Mouse (Mus musculus): ENCODE measurements at regions not wholly inside any gene's neighbourhood (a gene's known extent, or its start where the extent isn't known, plus 50 kb on each side); places are given as distances from the start of the nearest gene placed in this dataset.

GRCm38 (mm10) chr15:11712481-11713274 lies 194.4 kb downstream of the Npr3 start:
- DNase-seq (ENCODE audit: low spot score), result no peak

- peak; percentile 28 for DNase-seq (ENCODE audit: low spot score)
These were observed 205.8 kb downstream of the Npr3 start for GRCm38 (mm10) chr15:11701246-11701645.

GRCm38 (mm10) chr15:11699929-11700328 lies 207.2 kb downstream of the Npr3 start:
- no peak for DNase-seq (ENCODE audit: low spot score)

DNA sequence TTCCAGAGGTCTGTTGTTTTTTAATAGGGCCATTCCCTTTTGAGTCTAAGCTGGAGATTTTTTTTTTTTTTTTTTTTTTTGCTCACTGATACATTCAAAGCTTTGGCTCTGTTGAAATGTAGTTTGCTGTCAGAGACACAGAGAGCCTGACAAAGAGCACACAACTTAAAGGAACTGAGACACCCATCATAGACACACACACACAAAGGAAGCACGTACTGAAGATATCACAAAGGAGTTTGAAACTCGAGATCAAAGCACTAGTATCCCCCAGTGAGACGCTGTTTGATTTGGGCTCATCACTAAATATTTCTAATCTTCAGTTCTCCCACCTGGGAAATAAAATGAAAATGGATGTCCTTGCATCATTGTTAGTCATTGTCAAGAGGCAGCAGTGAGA lies 210.0 kb downstream of the Npr3 start:
- no peak for DNase-seq (ENCODE audit: low spot score)

DNA sequence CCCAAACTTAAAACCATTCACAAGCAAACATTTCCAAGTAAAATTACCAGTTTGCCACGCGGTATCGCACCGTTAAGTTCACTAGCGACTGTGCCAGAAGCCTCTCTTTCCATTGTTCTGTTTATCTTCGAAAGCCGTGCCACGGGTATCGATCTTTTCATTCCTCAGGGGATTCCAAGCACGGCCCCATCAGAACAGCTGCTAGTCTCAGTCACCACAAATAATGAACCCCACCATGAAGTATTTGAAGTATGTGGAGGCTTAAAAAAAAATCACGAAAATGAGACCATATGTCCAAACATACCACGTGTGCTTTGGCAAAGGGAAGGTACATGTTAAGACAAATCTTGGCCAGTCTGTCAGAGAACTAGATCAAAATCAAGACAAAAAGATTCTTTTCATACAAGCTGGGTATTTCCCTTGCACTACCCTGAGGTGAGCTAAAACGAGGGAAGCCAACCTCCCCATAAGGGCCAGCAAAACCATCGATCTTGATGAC lies 213.3 kb downstream of the Npr3 start:
- no peak for DNase-seq (ENCODE audit: low spot score)

DNA sequence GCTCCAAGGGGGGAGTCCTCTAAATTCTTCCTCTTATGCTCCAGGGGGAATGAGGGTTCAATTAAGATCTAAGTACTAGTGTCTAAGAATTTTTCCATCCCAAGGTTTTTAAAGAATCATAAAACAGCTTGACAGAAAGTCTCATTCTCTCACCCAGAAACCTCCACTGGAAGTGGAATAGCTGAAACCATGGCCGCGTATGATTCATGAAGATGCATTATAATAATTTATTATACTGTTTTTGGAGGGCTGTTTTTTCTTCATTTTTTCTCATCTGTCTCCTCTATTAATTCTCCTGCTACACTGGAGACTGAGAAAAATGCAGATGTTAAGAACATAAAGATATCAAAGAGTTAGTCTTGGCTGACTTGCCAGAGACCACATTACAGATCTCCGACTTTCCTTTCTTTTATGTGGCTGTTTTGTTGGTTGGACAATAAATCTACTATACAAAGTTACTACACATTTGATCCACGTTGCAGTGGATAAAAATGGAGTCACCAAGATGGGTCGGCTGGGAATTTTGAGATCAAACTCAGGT lies 242.2 kb downstream of the Npr3 start:
- DNase-seq (ENCODE audit: low spot score), result no peak

- DNase-seq (ENCODE audit: low spot score), result no peak
These were observed 251.9 kb downstream of the Npr3 start for GRCm38 (mm10) chr15:11655168-11655567.

GRCm38 (mm10) chr15:11646241-11646640 lies 246.8 kb upstream of the Tars start:
- DNase-seq (ENCODE audit: low spot score), result no peak

DNA sequence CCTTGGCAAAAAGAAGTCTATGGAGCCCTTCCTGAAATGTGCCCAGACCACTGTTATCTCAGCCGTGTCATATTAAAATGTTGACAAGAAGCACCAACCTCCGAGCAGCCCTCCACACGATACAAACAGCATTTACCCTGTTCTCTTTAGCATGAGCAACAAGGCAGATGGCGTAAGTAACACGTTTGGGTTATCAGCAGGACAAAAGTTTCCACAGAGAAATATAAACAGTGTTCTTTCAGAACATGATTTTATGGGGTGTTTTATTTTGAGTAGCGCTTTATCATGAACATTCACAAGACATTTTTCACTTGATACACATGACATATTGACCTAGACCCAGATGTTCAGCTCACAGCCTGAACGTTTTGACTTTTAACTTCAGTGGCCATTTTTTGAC lies 245.3 kb upstream of the Tars start:
- no peak for DNase-seq (ENCODE audit: low spot score)

- no peak for DNase-seq (ENCODE audit: low spot score)
These were observed 231.2 kb upstream of the Tars start for GRCm38 (mm10) chr15:11630654-11631053.

DNA sequence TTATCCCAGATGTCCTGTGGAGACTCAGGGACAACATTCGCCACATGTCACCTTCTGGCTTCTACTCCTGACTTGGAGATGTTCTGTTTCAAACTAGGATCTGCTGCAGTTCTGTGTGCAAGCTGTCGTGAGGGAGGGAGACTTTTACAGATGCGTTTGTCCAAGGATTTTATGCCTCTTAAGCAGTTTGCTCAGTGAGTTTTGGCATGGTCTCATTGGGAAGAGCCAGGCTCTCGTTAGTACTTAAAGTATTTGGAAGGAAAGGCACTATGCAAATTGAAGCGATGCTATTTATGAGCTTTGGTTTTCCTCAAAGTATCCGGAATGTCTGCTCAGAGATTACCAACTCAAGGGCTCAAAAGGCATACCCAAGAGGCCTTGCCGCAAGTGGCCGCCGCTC lies 227.0 kb upstream of the Tars start:
- peak; percentile 21 for DNase-seq (ENCODE audit: low spot score)

GRCm38 (mm10) chr15:11612416-11612815 lies 213.0 kb upstream of the Tars start:
- no peak for DNase-seq (ENCODE audit: low spot score)

DNA sequence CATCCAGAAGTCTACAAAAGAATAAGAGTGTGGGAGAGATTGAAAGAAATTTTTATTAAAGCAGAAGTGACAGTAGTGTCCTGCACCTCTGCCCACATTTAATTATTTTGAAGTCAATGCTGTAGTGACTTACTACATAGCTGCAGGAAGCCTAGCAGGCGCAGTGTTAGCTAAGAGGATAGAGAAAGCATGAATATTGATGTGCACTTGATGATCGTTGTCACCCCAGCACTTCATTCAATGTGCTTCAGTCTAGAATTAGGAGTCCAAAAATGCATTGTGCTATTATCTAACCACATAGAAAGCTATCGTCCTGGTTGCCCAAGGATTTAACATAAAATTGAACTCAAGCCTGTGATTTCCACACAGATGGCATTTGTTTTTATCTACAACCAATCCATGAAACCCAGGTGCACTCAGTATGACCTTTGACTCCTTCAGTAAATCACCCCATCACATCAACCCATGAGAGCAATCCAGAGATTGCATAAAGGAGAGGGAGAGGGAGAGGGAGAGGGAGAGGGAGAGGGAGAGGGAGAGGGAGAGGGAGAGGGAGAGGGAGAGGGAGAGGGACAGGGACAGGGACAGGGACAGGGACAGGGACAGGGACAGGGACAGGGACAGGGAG lies 210.7 kb upstream of the Tars start:
- no peak for DNase-seq (ENCODE audit: low spot score)

- DNase-seq (ENCODE audit: low spot score), result no peak
These were observed 208.0 kb upstream of the Tars start for GRCm38 (mm10) chr15:11607489-11607888.

- no peak for DNase-seq (ENCODE audit: low spot score)
These were observed 206.2 kb upstream of the Tars start for GRCm38 (mm10) chr15:11605677-11606076.

DNA sequence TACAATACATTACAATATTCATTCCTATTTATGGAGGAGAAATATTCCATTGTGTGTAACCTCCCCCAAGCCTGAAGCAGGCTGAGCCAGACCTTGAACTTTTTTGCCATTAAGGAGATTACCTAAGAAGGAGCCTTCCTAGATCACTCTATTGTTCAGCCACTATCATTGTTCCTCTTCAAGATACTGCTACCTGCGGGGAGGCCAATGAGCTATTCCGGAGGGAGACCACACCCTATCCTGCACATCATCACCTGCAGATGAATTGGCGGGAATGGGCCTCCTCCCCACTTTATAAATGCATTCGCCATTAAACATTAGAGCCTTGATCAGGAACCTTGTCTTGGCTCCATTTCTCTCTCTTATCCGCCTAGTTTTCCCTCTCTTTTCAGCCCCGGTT lies 197.6 kb upstream of the Tars start:
- DNase-seq (ENCODE audit: low spot score), result no peak

- DNase-seq (ENCODE audit: low spot score), result peak; percentile 28
These were observed 191.2 kb upstream of the Tars start for GRCm38 (mm10) chr15:11590542-11591116.

DNA sequence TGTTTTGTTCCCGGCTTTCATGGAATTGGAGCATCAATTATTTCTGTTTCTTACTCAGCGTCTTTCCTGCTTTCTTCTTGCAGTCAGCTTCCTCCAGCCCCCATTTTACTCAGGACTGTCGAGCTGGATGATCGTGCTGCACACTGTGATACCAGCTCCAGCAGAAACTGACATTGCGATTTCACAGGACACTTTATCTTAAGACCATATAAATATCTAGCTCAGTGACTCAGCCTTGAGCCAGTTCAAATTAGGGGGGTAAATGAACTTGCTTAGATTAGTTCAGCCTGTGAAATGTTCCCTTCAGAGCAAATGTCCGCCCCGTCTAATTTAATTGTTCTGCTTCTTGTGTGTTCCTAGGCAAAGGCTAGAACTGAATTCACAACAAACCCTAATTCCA lies 190.3 kb upstream of the Tars start:
- DNase-seq (ENCODE audit: low spot score), result no peak

GRCm38 (mm10) chr15:11586384-11586783 lies 186.9 kb upstream of the Tars start:
- DNase-seq (ENCODE audit: low spot score), result no peak

- DNase-seq (ENCODE audit: low spot score), result no peak
These were observed 184.7 kb upstream of the Tars start for GRCm38 (mm10) chr15:11584155-11584554.

DNA sequence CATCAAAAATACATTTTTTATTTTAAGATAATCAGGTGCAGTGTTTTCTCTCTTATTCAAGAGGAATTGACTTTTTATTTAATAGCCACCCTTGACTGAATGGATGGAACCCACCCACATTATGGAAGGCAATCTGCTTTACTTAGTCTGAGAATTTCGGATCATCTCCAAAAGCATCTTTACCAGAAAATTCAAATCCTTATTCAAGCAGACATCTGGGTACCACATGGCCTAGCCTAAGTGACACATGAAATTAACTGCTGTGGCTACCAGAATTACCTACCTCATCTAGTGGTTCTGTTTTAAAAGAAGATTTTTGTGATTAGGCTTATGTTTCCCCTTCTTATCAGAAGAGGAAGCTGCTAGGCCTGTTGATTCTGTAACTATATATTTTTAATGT lies 178.9 kb upstream of the Tars start:
- DNase-seq (ENCODE audit: low spot score), result peak; percentile 24

- no peak for DNase-seq (ENCODE audit: low spot score)
These were observed 174.9 kb upstream of the Tars start for GRCm38 (mm10) chr15:11574359-11574758.

- no peak for DNase-seq (ENCODE audit: low spot score)
These were observed 174.0 kb upstream of the Tars start for GRCm38 (mm10) chr15:11573496-11573895.
